Mouse (Mus musculus) adrenal gland, adult (tissue): ENCODE results near the gene L3mbtl2.
"Not testable (repeated sequence)": the region's sequence is repeated elsewhere in the genome, so short reads cannot be mapped to it uniquely, and the experiment has no call there.

Experiments used
- DNase-seq, 2 experiments: peaks; one replicate each; pipeline ENCODE4 v3.0.0; 2022 to 2023; ENCODE audit warnings: low spot score in 1 of 2; ENCODE audit not compliant: inconsistent age in 2 of 2

The L3mbtl2 gene

DNA sequence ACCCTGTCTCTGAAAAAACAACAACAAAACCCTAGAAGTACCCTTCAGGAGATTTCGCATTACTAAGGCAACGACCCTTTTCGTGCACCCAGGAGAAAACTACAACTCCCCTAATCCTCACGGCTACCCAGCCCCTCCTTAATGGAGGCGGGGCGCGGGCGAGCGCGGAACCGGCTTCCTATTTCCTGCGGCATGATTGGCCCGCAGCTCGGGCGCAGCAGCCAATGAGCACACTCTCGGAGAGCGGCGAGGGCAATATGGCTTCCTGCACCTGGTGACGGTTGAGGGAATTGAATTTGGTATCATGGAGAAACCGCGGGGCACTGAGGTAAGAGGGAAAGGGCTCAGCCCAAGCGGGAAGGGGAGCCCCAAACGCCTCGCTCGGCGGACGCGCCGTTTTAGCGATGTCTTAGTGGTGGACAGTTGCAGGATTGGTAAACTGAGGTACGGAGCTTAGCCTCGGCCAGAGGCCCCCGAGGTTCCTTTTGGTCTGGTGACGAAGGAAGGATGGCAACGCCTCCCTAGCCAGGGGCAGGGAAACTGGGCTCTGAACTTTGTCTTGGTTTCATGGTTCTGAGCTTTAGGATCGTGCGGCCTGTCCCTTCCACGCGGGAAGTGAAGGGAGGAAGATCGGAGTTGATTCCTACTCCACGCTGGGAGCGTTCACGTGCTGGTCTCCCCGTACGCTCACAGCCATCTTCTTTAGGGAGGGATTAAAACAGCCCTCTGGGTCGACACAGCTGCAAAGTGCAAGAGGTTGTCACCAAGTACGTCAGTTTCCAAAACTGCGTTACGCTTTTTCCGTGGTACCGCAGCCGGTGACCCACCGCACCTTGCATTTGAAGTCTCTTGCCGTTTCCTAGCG is at the start of gene L3mbtl2:
Gene L3mbtl2, plus strand, starts transcription at position 193 of the 865 bp plus-strand sequence.
- peak; percentile 94 to 96 for DNase-seq

DNA sequence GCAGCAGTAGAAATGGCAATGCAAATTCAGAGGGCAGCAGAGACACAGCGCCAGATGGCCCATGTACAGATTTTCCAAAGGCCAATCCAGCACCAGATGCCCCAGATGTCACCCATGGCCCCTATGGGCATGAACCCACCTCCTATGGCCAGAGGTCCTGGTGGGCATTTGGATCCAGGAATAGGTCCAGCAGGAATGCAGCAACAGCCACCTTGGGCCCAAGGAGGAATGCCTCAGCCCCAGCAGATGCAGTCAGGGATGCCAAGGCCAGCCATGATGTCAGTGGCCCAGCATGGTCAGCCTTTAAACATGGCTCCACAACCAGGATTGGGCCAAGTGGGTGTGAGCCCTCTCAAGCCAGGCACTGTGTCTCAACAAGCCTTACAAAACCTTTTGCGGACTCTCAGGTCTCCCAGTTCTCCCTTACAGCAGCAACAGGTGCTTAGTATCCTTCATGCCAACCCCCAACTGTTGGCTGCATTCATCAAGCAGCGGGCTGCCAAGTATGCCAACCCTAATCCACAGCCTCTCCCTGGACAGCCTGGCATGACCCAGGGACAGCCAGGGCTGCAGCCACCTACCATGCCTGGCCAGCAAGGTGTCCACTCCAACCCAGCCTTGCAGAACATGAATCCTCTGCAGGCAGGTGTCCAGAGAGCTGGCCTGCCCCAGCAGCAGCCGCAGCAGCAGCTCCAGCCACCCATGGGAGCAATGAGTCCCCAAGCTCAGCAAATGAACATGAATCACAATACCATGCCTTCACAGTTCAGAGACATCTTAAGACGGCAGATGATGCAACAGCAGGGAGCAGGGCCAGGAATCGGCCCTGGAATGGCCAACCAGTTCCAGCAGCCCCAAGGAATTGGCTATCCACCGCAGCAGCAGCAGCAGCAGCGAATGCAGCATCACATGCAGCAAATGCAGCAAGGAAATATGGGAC is 13.9 kb upstream of the L3mbtl2 start:
- DNase-seq, result peak in 1 of 2 experiments; percentile 51

DNA sequence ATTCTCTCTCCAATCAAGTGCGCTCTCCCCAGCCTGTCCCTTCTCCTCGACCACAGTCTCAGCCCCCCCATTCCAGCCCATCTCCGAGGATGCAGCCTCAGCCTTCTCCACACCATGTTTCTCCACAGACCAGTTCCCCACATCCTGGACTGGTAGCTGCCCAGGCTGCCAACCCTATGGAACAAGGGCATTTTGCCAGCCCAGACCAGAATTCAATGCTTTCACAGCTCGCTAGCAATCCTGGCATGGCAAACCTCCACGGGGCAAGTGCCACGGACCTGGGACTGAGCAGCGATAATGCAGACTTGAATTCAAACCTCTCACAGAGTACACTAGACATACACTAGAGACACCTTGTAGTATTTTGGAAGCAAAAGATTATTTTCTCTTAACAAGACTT is 13.1 kb upstream of the L3mbtl2 start:
- DNase-seq, result peak in 1 of 2 experiments; percentile 42

DNA sequence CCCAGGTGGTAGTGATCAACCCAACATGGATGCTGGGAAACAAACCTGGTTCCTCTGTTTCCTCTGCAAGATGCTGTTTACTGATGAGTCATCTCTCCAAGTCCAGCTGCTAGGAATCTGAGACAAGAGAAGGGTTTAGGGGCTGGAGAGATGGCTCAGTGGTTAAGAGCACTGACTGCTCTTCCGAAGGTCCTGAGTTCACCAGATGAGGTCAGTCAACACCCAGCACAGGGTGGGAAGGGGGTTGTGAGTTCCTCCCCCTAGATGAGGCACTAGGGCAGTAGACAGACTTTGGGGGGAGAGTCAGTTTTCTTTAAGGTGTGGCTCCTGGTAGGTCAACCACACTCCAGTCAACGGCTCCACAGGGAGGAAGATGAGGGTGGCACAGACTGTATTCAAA is 2.0 kb upstream of the L3mbtl2 start:
- no peak for DNase-seq

DNA sequence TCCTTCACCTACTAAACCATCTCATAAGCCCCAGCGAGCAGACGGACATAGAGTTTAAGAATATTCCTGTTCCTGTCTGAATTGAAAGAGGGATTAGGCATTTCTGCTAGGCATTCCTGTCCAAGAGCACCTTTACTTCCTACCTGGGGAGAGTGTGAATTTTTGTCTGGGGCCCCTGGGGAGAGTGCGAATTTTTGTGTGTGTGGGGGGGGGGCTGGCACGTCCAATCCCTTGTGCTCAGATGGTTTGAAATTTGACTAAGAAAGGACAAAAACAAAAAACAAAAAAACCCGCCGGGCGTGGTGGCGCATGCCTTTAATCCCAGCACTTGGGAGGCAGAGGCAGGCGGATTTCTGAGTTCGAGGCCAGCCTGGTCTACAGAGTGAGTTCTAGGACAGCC is 408 bp upstream of the L3mbtl2 start:
- no peak for DNase-seq

DNA sequence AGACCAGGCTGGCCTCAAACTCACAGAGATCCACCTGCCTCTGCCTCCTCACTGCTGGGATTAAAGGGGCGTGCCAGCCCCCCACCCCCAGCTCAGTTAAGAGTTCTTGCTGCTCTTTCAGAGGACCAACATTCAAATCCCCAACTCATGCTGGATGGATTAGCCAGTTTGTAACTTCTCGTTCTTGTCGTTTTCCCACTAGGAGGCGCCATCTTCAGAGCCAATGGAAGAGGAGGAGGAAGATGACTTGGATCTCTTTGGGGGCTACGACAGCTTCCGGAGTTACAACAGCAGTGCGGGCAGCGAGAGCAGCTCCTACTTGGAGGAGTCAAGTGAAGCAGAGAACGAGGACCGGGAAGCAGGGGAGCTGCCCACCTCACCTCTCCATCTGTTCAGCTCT is 3.3 kb downstream of the L3mbtl2 start:
- no peak for DNase-seq

DNA sequence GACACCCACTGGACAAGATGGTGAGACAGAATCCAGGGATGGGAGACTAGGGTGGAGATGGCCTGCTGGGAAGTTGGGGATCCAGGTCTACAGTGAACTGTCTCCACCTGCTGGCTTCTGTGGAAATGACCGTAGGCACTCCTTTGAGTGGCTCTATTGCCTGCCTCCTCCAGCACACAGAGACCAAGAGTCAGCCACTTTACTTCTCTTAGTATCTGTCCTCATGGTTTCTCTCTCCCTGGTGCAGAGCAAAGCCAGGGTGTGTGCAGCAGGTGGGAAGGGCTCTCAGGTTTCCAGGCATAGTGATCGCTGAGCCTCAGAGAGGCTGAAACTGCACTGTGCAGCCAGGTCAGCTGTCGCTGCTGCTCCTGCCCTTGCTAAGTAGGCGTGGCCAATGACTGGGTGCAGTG is 6.5 kb downstream of the L3mbtl2 start:
- peak; percentile 36 to 73 for DNase-seq

DNA sequence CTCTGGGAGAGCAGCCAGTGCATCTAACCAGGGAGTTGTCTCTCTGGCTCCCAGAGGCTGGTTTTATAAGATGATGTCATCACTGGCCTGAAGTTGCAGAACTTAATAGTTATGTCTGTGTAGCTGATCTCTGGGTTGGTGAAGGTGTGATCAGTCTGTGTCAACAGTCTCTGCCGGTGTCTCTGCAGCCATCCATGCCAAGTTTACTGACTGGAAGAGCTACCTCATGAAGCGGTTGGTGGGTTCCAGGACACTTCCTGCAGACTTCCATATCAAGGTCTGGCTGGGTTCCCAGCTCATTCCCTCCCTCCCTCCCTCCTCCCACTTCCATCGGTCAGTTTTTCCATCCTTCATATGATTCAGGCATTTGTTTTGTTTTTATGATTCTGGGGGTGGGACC is 12.9 kb downstream of the L3mbtl2 start:
- DNase-seq, result no peak

DNA sequence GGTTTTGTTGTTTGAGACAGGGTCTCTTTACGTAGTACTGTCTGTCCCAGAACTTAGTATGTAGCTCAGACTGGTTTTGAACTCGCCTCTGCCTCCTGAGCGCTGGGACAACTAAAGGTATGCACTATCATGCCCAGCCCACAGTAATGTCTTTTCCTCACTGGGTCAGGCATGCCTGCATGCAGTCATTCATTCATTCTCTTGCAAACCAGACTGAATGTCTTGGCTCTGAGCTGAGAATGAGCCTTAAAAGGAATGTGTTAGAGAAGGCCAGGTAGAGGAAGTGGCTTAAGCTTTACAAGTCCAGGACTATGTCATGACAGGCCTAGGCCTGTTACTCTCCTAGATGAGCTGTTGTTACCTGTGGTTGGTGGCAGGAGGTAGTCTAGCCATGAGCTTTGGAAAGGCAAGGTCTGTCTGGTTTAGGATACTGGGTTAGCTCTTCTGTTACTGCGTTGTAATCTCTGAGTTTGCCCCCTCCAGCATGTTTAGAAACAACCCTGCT is 16.7 kb downstream of the L3mbtl2 start:
- no peak for DNase-seq

DNA sequence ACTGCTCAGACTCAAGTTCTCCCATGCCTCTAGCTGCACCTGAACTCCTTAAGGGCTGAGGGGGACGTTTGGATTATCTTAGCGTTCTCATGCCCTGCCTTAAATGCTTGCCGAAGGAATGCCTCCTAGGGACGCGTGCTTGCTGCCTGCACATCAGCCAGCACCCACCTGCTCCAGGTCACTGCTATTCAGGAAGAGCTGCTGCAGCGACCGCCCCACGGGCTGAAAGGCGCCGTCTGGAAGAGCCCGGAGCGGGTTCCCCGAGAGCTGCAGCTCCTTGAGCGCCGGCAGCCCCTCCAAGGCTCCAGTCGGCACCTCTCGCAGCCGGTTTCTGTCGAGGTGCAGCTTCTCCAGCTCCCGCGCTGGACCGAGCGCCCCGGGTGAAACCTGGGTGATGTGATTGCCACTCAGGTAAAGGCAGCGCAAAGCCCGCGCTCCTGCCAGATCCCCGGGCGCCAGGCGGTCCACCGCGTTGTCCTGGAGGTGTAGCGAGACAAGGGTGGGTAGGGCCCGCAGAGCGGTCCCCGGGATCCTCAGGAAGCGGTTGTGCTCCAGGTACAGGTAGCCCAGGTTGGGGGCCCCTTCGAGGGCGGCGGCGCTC is 29.8 kb downstream of the L3mbtl2 start:
- DNase-seq, result no peak

DNA sequence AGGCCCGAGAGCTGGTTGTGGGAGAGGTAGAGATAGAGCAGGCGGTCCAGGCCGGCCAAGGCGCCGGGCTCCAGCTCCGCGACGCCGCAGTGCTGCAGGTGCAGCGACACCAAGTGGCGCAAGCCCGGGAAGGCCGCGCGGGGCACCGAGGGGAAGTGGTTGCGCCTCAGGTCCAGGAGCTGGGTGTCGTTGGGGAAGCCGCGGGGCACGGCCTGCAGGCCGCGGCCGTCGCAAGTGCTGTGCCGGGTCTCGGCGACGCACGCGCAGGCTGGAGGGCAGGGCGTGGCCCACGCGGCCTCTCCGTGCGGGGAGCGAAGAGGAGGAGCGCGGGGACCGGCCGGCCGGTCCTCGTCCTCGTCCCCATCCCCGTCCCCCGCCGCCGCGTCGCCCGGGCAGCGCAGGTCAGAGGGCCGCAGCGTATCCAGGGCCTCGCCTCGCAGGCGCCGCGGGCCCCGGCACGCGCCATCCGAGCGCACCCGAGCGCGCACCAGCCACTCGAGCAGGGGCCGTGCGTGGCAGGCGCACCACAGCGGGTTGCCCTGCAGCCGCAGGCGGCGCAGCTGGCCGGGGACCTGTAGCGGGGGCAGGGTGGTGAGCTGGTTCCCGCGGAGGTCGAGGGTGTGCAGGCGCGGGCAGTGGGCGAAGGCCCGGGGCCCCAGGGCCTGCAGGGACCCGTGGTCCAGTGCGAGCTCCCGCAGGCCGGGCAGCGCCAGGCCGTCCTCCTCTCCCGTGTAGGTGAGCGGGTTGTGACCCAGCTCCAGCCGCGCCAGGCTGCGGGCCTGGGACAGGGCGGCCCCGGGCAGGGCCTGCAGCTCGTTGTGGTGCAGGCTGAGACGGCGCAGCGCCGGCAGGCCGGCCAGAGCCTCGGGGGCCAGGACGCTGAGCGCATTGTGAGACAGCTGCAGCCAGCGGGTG is 30.5 kb downstream of the L3mbtl2 start:
- DNase-seq, result peak; percentile 90 to 95

DNA sequence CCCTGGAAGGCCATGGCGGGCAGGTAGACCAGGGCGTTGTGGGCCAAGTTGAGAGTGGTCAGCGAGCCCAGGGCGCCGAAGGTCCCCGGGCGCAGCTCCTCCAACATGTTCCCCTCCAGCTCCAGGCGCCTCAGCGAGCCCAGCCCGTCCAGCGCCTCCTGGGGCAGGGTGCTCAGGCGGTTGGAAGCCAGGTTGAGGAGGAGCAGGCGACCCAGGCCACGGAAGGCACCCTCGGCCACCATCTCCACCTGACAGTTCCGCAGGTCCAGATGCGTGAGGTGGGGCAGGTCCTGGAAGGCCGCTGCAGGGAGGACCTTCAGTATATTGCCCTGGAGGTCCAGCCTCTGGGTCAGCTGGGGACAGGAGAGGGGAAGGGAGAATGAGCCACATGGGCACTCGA is 31.2 kb downstream of the L3mbtl2 start:
- DNase-seq, result no peak

DNA sequence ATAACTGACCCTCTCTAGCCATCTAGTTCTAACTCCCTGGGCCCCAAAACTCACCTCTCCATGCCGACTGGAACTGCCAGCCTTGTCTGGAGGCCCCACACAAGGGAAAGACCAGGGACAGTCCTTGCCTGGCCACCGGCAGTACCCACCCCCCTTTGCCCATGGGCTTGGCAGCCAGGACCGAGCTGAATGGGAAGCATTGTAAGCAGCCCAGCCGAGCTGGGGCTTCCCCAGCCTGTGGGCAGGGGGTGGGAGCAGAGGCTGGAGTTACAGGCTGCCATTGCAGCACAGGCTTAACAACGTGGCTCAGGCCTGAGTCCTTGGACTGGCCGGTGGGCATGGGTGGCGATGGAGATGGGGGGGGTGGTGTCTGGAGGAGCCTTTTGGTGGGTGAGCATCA is 33.5 kb downstream of the L3mbtl2 start, which contains the start of gene Chadl:
Gene Chadl, minus strand, starts transcription at position 113 of the 400 bp plus-strand sequence.
- no peak for DNase-seq

DNA sequence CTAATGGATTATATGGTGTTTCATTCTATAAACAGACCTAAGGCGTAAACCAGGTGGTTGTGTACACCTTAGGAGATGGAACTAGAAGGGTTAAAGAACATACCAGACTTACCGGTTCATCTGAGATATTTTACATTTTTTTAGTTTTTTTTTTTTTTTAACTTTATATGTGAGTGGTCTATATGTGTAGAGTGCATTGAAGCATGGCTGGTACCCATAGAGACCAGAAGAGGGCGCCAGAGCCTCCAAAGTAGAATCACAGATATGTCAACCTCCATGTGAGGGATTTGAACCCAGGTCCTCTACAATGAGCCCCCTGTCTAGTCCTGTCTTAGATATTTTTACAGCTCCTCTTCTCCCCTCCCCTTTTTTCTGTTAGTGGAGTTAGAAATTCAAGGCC is 34.2 kb downstream of the L3mbtl2 start:
- DNase-seq, result peak in 1 of 2 experiments; percentile 64

DNA sequence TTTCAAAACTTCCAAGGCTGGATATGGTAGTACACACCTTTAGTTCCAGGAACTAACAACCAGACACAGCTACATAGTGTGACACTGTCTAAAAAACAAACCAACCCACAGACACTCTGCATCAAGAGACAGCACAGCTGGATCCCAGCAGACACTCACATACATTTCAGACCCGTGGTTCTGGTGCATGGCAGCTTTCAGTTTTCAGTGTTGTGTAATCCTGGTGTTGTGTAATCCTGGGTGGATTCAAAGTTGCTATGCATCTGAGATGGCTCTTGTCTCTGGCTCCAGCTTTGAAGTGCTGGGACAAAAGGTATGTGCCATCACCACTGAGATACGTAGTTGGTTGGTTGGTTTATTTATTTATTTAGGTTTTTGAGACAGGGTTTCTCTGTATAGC is 34.8 kb downstream of the L3mbtl2 start:
- no peak for DNase-seq

DNA sequence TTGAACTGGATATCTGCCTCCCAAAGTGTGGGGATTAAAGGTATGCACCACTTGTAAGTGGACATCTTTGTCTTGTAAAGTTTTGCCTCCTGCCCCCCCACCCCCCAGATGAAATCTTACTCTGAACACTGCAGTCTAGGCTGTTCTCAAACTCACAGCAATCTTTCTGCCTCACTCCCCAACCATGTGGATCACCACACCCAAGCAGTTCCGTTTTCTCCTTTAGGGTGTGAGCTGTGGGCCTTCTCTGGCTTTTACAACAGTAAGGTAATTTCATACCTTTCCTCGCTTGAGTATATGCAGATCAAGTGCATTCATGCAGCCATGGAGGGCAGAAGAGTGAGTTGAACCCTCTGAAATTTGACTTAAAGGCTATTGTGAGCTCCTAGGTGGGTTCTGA is 36.5 kb downstream of the L3mbtl2 start:
- DNase-seq, result no peak

DNA sequence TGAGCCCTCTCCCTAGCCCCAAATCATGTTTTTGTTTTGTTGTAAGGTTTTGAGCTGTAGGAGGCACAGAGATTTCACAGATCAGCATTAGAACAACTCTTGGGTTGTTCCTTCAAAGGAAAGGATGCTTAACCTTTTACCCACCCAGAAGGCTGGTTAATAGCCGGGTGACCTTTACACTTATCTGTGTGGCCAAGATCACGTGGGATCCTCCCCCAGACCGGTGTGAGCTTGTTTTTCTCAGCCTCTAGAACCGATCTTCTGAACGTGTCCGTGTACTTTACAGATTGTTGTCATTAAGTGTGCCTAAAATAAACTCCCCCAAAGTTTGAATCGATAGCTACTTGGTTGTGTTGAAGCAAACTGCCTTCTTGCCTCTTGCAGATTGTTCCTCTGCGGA is 36.9 kb downstream of the L3mbtl2 start:
- DNase-seq, result peak in 1 of 2 experiments; percentile 53

DNA sequence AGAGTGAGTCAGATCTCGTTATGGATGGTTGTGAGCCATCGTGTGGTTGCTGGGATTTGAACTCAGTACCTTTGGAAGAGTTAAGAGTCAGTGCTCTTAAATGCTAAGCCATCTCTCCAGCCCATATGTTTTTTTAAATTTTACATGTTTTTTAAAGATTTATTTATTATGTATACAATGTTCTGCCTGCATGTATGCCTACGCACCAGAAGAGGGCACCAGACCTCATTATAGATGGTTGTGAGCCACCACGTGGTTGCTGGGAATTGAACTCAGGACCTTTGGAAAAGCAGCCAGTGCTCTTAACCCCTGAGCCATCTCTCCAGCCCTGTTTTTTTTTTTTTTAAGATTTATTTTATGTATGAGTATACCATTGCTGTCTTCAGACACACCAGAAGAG is 37.7 kb downstream of the L3mbtl2 start:
- DNase-seq, result not testable (repeated sequence)

DNA sequence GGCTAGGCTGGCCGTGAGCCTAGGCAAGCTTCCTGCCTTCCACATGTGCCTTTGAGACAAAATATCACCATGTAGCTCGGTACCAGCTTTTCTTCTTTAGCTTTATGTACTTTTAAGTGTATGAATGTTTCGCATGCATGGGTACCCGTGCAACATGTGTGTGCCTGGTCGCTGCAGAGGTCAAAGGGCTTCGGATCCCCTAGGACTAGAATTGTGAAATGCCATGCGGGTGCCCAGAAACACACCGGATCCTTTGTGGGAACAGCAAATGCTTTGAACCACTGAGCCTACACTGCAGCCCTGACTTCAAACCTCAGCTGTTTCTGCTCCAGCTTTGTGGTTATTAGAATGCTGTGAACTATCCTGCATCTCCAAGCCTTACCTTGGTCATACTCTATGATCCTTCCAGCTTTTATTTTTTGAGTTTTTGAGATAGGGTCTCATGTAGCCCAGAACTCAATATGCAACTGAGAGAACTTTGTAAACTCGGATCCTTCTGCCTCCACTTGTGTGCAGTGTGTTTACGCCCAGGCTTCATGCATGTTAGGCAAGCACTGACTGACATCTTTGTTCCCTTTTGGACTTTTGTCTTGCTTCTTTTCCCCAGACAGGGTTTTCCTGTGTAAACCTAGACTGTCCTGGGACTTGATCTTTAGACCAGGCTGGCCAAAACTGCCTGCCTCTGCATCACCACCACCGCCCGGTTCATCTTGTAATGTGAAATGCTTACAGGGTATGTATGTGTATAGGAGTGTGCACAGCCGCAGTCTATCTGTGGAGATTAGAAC is 38.8 kb downstream of the L3mbtl2 start:
- DNase-seq, result peak in 1 of 2 experiments; percentile 49
